Mouse (Mus musculus) limb, embryonic 13.5 days (tissue): ENCODE data around the gene Cdhr3. TPM values are rescaled to one million over a fixed set of nuclear protein-coding genes. Genes with fewer than 3 reads are reported as not detected.

Experiments
- ATAC-seq: fragments of 200-750 bp; cut with Nextera tagmentation; 2 replicates; pipeline ENCODE4 v1.8.0; 2017; ENCODE audit warnings: low read depth, moderate number of reproducible peaks, moderate TSS enrichment; ENCODE audit not compliant: low FRiP score
- H3K27ac ChIP-seq: fragments of 300-500 bp; sonication (generic); 2 replicates; pipeline ENCODE4 v1.5.1; 2015; ENCODE audit warnings: inconsistent platforms, mild to moderate bottlenecking, moderate library complexity
- H3K27me3 ChIP-seq: fragments of 300-500 bp; sonication (generic); 2 replicates; pipeline ENCODE4 v1.6.1; 2015; ENCODE audit warnings: mild to moderate bottlenecking, inconsistent platforms
- H3K36me3 ChIP-seq: fragments of 300-500 bp; sonication (generic); 2 replicates; pipeline ENCODE4 v1.6.1; 2015; ENCODE audit warnings: inconsistent platforms, mild to moderate bottlenecking, moderate library complexity
- H3K4me1 ChIP-seq: fragments of 300-500 bp; sonication (generic); 2 replicates; pipeline ENCODE4 v1.6.1; 2015; ENCODE audit warnings: inconsistent platforms
- H3K4me2 ChIP-seq: fragments of 300-500 bp; sonication (generic); replicated peaks from 2 replicates; pipeline ENCODE4 v1.6.1; 2015; ENCODE audit warnings: inconsistent platforms, mild to moderate bottlenecking, moderate library complexity
- H3K4me3 ChIP-seq: fragments of 300-500 bp; sonication (generic); 2 replicates; pipeline ENCODE4 v1.5.1; 2015; ENCODE audit warnings: moderate library complexity, mild to moderate bottlenecking, inconsistent platforms
- H3K9ac ChIP-seq: fragments of 300-500 bp; sonication (generic); 2 replicates; pipeline ENCODE4 v1.6.1; 2015; ENCODE audit warnings: mild to moderate bottlenecking, inconsistent platforms
- H3K9me3 ChIP-seq: fragments of 300-500 bp; sonication (generic); 2 replicates; pipeline ENCODE4 v1.6.1; 2016; ENCODE audit warnings: inconsistent platforms
- WGBS: fragments of 180-500 bp; shearing (Covaris S2); methylation state at CpG from one replicate; pipeline ENCODE4 v1.1.7; 2015; 5-methylcytosine and 5-hydroxymethylcytosine counted together
- polyA plus RNA-seq: library from polyadenylated mRNA; unstranded; fragments of >200 nt; fragmentation: Nextera tagmentation; extraction: Ambion mirVana; gene quantifications from 2 replicates; pipeline ENCODE4 v1.2.1, GENCODE M21; 2015

Cdhr3 gene
- polyA plus RNA-seq, 1 experiment from 2014 or later: 0.23 TPM

DNA sequence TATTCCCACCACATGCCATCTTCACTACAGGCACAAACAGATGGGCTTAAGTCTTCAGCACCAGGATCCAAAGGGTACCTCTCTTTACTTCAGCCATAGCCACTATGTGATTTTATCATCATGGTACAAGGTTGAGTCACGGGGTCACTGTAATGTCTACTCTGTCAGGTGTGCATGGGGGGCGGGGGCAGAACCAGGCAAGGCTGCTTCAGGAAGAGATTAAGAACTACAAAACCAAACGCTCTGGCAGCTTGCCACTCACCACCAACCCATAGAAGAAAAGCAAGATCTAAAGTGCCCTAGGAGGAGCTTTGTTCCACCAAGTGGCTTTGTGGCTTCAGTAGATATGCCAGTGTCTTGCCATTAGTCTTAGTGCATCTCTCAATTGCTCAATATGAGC, 44.3 kb downstream of the Cdhr3 start:
- 91% methylated on average over 3 of the region's 3 CpGs for WGBS

DNA sequence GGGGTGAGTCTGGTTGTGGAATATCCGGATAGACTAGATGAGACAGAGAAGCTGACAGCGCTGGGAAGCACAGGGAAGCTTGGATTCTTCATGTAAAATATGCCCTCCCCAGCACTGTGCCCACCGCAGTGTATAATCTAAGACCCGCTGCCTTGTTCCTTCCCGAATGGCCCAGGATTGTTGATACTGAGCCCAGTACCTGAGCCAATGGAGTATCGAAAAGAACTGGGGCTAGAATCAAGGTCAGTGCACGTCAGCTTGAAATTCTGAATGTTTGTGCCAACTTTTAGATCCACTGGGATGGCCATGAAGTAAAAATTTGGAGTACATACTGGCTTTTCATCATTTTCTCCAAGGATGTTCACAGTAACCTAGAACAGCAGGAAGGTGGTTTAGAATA, 46.2 kb downstream of the Cdhr3 start:
- no peak overlapping the region for H3K4me2 ChIP-seq
- no peak overlapping the region for H3K4me3 ChIP-seq
- H3K9ac ChIP-seq: no peak overlapping the region
- no peak for ATAC-seq
- H3K36me3 ChIP-seq: no peaks in the 10 kb centered on the region
- peaks cover 5% of the 10 kb centered on the region; the same call in 1 of the 2 replicates for H3K27me3 ChIP-seq
- no peaks in the 10 kb centered on the region for H3K9me3 ChIP-seq
- peaks cover 9% of the 10 kb centered on the region for H3K4me1 ChIP-seq
- no peak overlapping the region for H3K27ac ChIP-seq
- WGBS: 83% methylated on average over 7 of the region's 7 CpGs

More for the DNA sequence above, 44.3 kb downstream of the Cdhr3 start:
- H3K4me1 ChIP-seq: peaks cover 18% of the 10 kb centered on the region
- H3K27me3 ChIP-seq: peaks cover 5% of the 10 kb centered on the region; the same call in 1 of the 2 replicates
- H3K36me3 ChIP-seq: no peaks in the 10 kb centered on the region
- no peak overlapping the region for H3K4me3 ChIP-seq
- no peak overlapping the region for H3K4me2 ChIP-seq
- H3K9me3 ChIP-seq: no peaks in the 10 kb centered on the region
- no peak overlapping the region for H3K9ac ChIP-seq
- ATAC-seq: no peak
- H3K27ac ChIP-seq: no peak overlapping the region

DNA sequence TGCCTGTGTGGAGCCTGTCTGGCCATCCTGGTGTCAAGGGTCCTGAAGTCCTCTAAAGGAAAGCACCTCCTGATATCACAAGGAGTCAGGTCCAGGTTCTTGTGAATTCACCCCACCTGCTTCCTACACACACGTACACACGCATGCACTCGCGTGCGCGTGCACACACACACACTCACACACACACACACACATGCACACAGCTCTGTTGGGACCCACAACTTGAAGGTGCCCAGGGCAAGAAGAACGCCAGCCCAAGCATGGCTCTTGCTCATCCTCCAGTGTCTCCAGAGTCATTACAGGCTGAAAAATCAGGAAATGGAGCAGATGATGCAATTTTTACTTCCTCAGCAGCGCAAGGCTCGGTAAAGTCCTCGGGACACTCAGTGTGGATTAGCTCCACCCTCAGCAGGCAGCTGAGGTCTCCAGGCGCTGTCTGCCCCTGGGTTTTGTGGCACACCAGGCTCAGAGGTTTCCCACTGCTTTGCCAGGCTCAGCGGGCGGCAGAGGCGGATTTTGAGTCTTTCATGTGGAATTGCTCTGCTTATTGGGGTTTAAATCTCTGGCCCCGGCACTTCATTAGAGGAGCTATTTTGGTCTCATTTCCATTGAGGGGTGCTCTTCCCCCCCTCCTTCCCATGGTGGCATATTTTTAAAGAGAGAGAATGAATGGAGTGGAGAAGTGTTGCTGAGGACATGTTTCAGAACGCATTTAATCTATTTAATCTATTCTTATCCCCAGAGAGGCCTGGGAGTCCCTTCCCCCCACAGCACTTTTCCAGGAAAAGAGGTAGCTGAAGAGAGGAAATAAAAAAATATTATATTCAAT, 46.9 kb downstream of the Cdhr3 start:
- H3K9me3 ChIP-seq: no peaks in the 10 kb centered on the region
- H3K4me1 ChIP-seq: peaks cover 9% of the 10 kb centered on the region
- H3K27ac ChIP-seq: no peak overlapping the region
- H3K9ac ChIP-seq: no peak overlapping the region
- 43% methylated on average over 16 of the region's 16 CpGs for WGBS
- H3K36me3 ChIP-seq: no peaks in the 10 kb centered on the region
- H3K4me3 ChIP-seq: no peak overlapping the region
- H3K27me3 ChIP-seq: peaks cover 5% of the 10 kb centered on the region; the same call in 1 of the 2 replicates
- peak overlapping the region; percentile 38; the same call in 1 of the 2 replicates for H3K4me2 ChIP-seq
- no peak; the same call in 1 of the 2 replicates for ATAC-seq

DNA sequence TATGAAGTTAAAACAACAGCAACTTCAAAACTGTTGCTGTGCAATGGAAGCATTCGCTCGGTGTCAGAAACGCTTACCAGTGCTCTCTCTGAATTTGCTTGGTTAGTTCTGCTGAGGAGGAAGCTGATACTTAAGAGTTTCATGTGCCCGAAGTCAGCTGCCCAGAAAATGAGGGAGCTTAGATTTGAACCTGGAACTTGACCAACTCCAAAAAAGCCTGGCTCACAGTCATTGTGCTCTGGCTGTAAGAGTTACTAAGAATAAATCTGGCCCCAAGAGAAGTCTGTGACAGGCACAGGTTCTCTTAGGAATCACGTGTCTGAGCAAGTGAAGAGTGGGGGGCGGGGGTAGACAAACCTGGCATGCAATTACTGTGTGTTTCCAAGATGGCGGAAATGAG, 51.2 kb downstream of the Cdhr3 start:
- Histone ChIP-seq H3K4me2 (no peak overlapping the region), H3K4me3 (no peak overlapping the region), H3K9me3 (no peaks in the 10 kb centered on the region), H3K27me3 (peaks cover 5% of the 10 kb centered on the region; the same call in 1 of the 2 replicates), H3K4me1 (peaks cover 9% of the 10 kb centered on the region), H3K27ac (no peak overlapping the region), H3K9ac (no peak overlapping the region), H3K36me3 (no peaks in the 10 kb centered on the region)
- ATAC-seq: no peak
- WGBS: 83% methylated on average over 7 of the region's 7 CpGs

DNA sequence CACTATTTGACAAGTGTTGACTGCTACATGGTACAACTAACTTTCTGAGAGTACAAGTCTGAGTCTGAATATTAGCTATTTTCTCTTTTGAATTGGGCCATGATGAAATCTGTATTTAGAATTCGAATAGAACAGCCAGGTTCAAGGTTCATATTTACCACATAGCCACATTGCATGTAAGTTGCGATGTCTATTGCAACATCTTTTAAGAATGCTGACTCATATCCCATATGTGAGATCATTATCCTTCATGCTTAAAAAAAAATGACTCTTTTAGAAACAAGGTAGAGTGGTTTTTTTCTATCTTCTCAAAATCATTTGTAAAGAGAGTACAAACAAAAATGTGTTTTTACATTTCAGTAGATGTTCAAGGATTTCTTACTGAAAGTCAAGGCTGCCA, 51.9 kb downstream of the Cdhr3 start:
- no peak for ATAC-seq
- WGBS: 81% methylated on average over 2 of the region's 2 CpGs

DNA sequence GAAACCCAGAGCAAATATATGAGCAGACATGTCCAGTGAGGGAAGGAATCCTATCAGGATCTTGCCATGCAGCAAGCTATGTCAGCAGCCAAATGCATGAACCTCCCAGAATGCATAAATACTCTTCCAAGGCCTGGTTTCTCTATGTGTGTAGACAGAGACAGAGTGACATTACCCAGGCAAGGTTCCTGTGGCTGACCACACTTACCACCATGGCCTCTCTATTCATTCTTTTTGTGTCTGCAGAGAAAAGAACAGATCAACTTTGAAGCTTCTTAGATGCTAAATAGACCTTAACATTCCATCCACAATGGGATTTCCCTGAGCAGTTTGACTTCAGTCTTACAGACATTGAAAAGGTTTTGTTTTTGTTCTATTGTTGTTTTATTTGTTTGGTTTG, 54.0 kb downstream of the Cdhr3 start:
- Histone ChIP-seq H3K27me3 (peaks cover 9% of the 10 kb centered on the region), H3K36me3 (no peaks in the 10 kb centered on the region), H3K4me2 (no peak overlapping the region), H3K27ac (no peak overlapping the region), H3K9ac (no peak overlapping the region), H3K4me3 (no peak overlapping the region), H3K9me3 (no peaks in the 10 kb centered on the region), H3K4me1 (peaks cover 22% of the 10 kb centered on the region)
- no peak for ATAC-seq

More for the DNA sequence above, 51.9 kb downstream of the Cdhr3 start:
- Histone ChIP-seq H3K4me2 (no peak overlapping the region), H3K9me3 (no peaks in the 10 kb centered on the region), H3K4me1 (peaks cover 12% of the 10 kb centered on the region), H3K27me3 (peaks cover 5% of the 10 kb centered on the region; the same call in 1 of the 2 replicates), H3K27ac (no peak overlapping the region), H3K9ac (no peak overlapping the region), H3K36me3 (no peaks in the 10 kb centered on the region), H3K4me3 (no peak overlapping the region)

DNA sequence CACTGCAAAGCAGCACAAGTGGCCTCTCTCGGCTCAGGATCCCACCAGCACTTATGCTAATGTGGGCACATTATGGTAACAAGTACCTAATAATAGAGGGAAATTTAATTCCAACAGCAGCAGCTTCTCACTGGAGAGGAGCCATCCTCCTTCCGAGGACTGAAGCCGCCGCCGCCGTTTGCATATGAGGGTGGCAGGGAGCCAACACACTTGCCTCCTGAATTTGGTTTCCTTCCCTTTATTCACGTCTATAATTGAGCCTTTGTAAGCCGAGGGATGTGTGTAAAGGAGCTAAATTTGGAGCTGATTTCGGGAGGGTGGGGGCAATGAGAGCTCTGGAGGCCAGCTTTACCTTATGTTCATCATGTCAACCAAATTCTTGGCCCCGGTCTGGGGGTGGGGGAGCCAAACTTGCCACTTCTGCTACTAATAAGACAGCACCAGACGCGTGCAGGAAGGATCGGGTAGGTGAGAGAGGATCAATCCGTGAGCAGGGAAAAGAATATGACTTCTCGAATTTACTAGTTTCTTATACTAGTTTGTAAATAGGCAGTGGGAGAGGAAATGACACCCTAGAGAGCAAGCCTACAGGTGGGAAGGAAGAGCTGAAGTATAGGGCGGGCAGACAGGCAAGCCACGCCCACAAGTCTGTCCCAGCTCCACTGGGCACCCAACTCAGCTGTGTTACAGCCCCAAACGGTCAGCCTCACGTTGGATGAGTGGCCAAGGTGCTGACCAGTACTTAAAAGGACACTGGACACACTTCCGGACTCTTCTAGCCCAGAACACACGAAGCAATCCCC, 56.8 kb downstream of the Cdhr3 start:
- peak; percentile 70 for ATAC-seq
- Histone ChIP-seq H3K4me2 (peak overlapping the region; percentile 57), H3K27ac (no peak overlapping the region), H3K4me1 (peaks cover 22% of the 10 kb centered on the region), H3K9me3 (no peaks in the 10 kb centered on the region), H3K27me3 (peaks cover 18% of the 10 kb centered on the region), H3K36me3 (no peaks in the 10 kb centered on the region), H3K4me3 (peak overlapping the region; percentile 3), H3K9ac (0 out of 2 replicates have a peak overlapping the region, but pooled peaks have one; percentile 19)
- 13% methylated on average over 21 of the region's 21 CpGs for WGBS

DNA sequence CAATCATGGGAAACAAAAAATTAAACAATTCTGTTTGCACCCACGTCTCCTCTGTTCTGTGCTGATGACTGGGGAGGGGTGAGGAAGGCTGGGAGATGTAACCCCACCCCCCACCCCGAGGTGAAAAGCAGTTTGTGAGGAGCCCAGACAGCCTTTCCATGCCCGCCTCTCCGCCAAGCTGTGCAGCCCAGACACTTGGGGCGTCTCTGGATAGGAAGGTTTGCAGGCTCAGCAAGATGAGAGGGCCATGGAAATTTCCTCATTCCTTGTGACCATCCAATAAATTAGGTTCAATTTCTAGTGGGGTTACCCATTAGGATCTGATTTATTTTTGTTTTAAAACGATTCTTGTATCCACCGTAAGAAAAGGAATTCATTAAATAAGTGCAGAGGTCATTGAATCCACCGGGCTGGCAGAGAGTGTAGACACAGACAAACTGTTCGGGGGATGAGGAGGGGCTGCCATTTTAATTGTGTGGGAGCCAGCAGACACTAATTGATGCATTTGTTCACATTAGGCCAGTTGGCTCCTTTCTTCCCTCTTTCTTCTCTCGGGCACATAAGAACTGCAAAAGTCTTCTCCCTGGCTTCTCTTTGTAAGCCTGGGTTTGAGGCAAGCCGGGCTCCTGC, 57.5 kb downstream of the Cdhr3 start:
- peak overlapping the region; percentile 57 for H3K4me2 ChIP-seq
- peaks cover 27% of the 10 kb centered on the region for H3K4me1 ChIP-seq
- H3K36me3 ChIP-seq: no peaks in the 10 kb centered on the region
- WGBS: 28% methylated on average over 11 of the region's 11 CpGs
- no peaks in the 10 kb centered on the region for H3K9me3 ChIP-seq
- peak overlapping the region; percentile 3; the same call in 1 of the 2 replicates for H3K4me3 ChIP-seq
- no peak for ATAC-seq
- H3K9ac ChIP-seq: 0 out of 2 replicates have a peak overlapping the region, but pooled peaks have one; percentile 19
- H3K27ac ChIP-seq: no peak overlapping the region
- H3K27me3 ChIP-seq: peaks cover 18% of the 10 kb centered on the region

DNA sequence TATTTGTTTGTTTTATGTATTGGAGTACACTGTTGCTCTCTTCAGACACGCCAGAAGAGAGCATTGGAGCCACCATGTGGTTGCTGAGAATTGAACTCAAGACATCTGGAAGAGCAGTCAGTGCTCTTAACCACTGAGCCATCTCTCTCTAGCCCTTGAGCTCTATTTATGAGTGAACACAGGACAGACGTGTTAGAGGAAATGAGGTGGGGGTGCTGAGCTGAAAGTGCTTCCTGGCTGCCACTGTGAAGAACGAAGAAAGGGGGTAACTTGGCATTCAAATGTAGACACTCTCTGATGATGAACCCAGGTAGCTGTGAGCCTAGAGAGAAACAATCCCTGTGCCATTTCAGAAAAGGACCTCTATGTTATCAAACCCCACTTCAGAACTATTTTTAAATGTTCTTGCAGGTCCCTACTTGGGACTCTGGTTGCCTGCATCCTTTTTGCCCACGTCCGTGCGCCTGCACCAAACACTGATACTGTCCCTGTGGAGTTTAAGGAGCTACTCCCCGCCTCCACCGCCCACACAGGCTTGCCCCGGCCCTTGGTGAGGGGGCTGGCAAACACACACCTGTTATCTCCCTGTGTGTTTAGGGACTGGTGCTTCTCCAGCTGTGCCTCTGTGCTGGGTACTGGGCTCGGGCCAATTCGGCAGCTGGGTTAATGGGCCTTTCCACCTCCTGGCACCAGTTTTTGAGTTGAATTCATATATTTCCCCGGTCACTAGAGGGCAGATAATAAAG, 58.2 kb downstream of the Cdhr3 start:
- Histone ChIP-seq H3K27me3 (peaks cover 18% of the 10 kb centered on the region), H3K4me3 (no peak overlapping the region), H3K9me3 (no peaks in the 10 kb centered on the region), H3K27ac (no peak overlapping the region), H3K4me1 (peaks cover 33% of the 10 kb centered on the region), H3K4me2 (no peak overlapping the region), H3K9ac (no peak overlapping the region), H3K36me3 (no peaks in the 10 kb centered on the region)
- 46% methylated on average over 12 of the region's 12 CpGs for WGBS
- no peak for ATAC-seq

DNA sequence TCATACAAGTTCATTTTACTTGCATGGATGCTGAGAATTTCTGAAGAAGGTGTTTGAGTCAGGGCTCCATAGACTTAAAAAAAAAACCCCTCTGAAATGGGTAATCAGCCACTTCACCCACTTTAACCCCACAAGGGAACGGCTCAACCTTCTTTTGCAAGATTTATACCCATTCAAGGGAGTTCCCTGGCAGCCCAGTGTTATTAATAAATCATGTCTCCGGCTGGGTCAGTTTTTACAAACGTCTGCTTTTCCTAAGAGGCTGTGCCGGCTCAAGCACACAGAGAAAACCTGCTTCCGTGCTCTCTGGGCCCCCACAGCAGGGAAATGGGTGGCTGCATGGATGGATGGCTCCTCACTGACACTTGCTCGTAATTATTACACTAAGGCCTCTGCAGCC, 59.5 kb downstream of the Cdhr3 start:
- no peak overlapping the region for H3K4me3 ChIP-seq
- H3K9me3 ChIP-seq: no peaks in the 10 kb centered on the region
- no peak overlapping the region for H3K4me2 ChIP-seq
- H3K9ac ChIP-seq: no peak overlapping the region
- no peak for ATAC-seq
- H3K4me1 ChIP-seq: peaks cover 40% of the 10 kb centered on the region
- no peak overlapping the region for H3K27ac ChIP-seq
- peaks cover 18% of the 10 kb centered on the region for H3K27me3 ChIP-seq
- H3K36me3 ChIP-seq: no peaks in the 10 kb centered on the region
- WGBS: 33% methylated on average over 6 of the region's 6 CpGs

DNA sequence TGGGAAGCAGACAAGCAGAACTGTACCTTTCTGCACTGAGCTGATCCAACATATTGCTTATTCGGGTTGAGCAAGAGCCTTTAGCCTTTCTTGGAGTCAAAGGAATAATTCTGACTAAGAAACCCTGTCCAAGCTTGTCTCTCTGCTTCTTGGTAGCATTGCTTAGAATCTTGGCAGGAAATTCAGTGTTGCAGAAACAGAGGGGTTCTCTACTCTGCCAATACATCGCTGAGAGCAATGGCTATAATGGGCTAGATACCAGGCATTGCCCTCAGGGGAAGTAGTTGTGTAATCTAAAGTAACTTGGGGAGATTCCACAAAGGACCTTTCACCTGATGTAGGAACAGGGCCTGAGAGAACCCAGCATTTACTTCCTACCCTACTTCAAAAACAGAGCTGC, 62.1 kb downstream of the Cdhr3 start:
- peaks cover 42% of the 10 kb centered on the region for H3K4me1 ChIP-seq
- H3K27ac ChIP-seq: no peak overlapping the region
- H3K36me3 ChIP-seq: no peaks in the 10 kb centered on the region
- H3K4me3 ChIP-seq: no peak overlapping the region
- no peak overlapping the region; the same call in 1 of the 2 replicates for H3K9ac ChIP-seq
- ATAC-seq: no peak
- peaks cover 22% of the 10 kb centered on the region for H3K27me3 ChIP-seq
- H3K9me3 ChIP-seq: no peaks in the 10 kb centered on the region
- WGBS: 91% methylated on average over 2 of the region's 2 CpGs
- no peak overlapping the region for H3K4me2 ChIP-seq
